Mouse (Mus musculus): ENCODE results near the gene Zzz3.

Gene Zzz3

GRCm38 (mm10) chr3:152395350-152396277, at the start of gene Zzz3:
Gene Zzz3, plus strand, starts transcription at chr3:152395473.
- in situ Hi-C loops (cut with MboI, MseI), result no loop called here

- in situ Hi-C loops (cut with MboI, MseI), result no loop called here
Measured at GRCm38 (mm10) chr3:152345732-152346632, 49.3 kb upstream of the Zzz3 start, which contains the start of gene Usp33. Gene Usp33, plus strand, starts transcription at chr3:152346478.

GRCm38 (mm10) chr3:152346633-152347141, 48.6 kb upstream of the Zzz3 start:
- in situ Hi-C loops (cut with MboI, MseI), result no loop called here

GRCm38 (mm10) chr3:152347227-152347626, 48.0 kb upstream of the Zzz3 start:
- in situ Hi-C loops (cut with MboI, MseI), result no loop called here

- in situ Hi-C loops (cut with MboI, MseI), result no loop called here
Measured at GRCm38 (mm10) chr3:152348011-152348830, 47.1 kb upstream of the Zzz3 start.

GRCm38 (mm10) chr3:152350431-152350830, 44.8 kb upstream of the Zzz3 start:
- in situ Hi-C loops (cut with MboI, MseI), result no loop called here

GRCm38 (mm10) chr3:152350966-152351365, 44.3 kb upstream of the Zzz3 start:
- in situ Hi-C loops (cut with MboI, MseI), result no loop called here

GRCm38 (mm10) chr3:152352289-152352688, 43.0 kb upstream of the Zzz3 start:
- in situ Hi-C loops (cut with MboI, MseI), result no loop called here

- in situ Hi-C loops (cut with MboI, MseI), result no loop called here
Measured at GRCm38 (mm10) chr3:152353434-152354177, 41.7 kb upstream of the Zzz3 start.

- in situ Hi-C loops (cut with MboI, MseI), result no loop called here
Measured at GRCm38 (mm10) chr3:152355361-152355760, 39.9 kb upstream of the Zzz3 start.

GRCm38 (mm10) chr3:152356751-152357150, 38.5 kb upstream of the Zzz3 start:
- in situ Hi-C loops (cut with MboI, MseI), result no loop called here

- in situ Hi-C loops (cut with MboI, MseI), result no loop called here
Measured at GRCm38 (mm10) chr3:152359151-152359550, 36.1 kb upstream of the Zzz3 start.

GRCm38 (mm10) chr3:152364181-152364580, 31.1 kb upstream of the Zzz3 start:
- in situ Hi-C loops (cut with MboI, MseI), result no loop called here

- in situ Hi-C loops (cut with MboI, MseI), result no loop called here
Measured at GRCm38 (mm10) chr3:152376063-152376462, 19.2 kb upstream of the Zzz3 start.

GRCm38 (mm10) chr3:152384106-152384505, 11.2 kb upstream of the Zzz3 start:
- in situ Hi-C loops (cut with MboI, MseI), result no loop called here

GRCm38 (mm10) chr3:152396278-152396987, 1.2 kb downstream of the Zzz3 start:
- in situ Hi-C loops (cut with MboI, MseI), result no loop called here

- in situ Hi-C loops (cut with MboI, MseI), result no loop called here
Measured at GRCm38 (mm10) chr3:152396988-152397314, 1.7 kb downstream of the Zzz3 start.

GRCm38 (mm10) chr3:152397335-152397940, 2.2 kb downstream of the Zzz3 start:
- in situ Hi-C loops (cut with MboI, MseI), result no loop called here

GRCm38 (mm10) chr3:152400441-152400840, 5.2 kb downstream of the Zzz3 start:
- in situ Hi-C loops (cut with MboI, MseI), result no loop called here

Data from T-helper 1 cell (primary cell).